Mouse (Mus musculus): ENCODE data around the gene Myl6. TPM values are rescaled to one million over a fixed set of nuclear protein-coding genes. Genes with fewer than 3 reads are reported as not detected.

The Myl6 gene
- polyA plus RNA-seq, 1 experiment from 2014 or later, result 1,413 TPM

- Histone ChIP-seq H3K4me3 (ENCODE audit: low read length) (no peak overlapping the region), H3K4me2 (replicated peaks; ENCODE audit: low read depth, low read length) (no peak overlapping the region), H3K27ac (ENCODE audit: low read length) (no peak overlapping the region), H3K27me3 (ENCODE audit: insufficient read depth, low read length) (no peaks in the 10 kb centered on the region), H3K9ac (replicated peaks; ENCODE audit: low read length) (no peak overlapping the region), H3K36me3 (ENCODE audit: insufficient read depth, low read length) (no peaks in the 10 kb centered on the region), H3K4me1 (ENCODE audit: insufficient read depth, low read length) (peaks cover 5% of the 10 kb centered on the region; the same call in 1 of the 2 replicates), H3K9me3 (ENCODE audit: low read length) (no peaks in the 10 kb centered on the region)
- 86% methylated on average over 6 of the region's 6 CpGs for WGBS
- no peak for ATAC-seq (ENCODE audit: low FRiP score, low TSS enrichment)
Observed at GRCm38 (mm10) chr10:128451014-128451413, 42.9 kb downstream of the Myl6 start.

- Histone ChIP-seq H3K9me3 (ENCODE audit: low read length) (no peaks in the 10 kb centered on the region), H3K36me3 (ENCODE audit: insufficient read depth, low read length) (peaks cover 7% of the 10 kb centered on the region; the same call in 1 of the 2 replicates), H3K4me3 (ENCODE audit: low read length) (no peak overlapping the region), H3K4me1 (ENCODE audit: insufficient read depth, low read length) (peaks cover 7% of the 10 kb centered on the region; the same call in 1 of the 2 replicates), H3K27ac (ENCODE audit: low read length) (no peak overlapping the region), H3K9ac (replicated peaks; ENCODE audit: low read length) (no peak overlapping the region), H3K4me2 (replicated peaks; ENCODE audit: low read depth, low read length) (no peak overlapping the region), H3K27me3 (ENCODE audit: insufficient read depth, low read length) (no peaks in the 10 kb centered on the region)
- 80% methylated on average over 4 of the region's 4 CpGs for WGBS
- no peak for ATAC-seq (ENCODE audit: low FRiP score, low TSS enrichment)
Observed at GRCm38 (mm10) chr10:128445407-128445806, 48.5 kb downstream of the Myl6 start.

- peak; percentile 52 for ATAC-seq (ENCODE audit: low FRiP score, low TSS enrichment)
- WGBS, result 32% methylated on average over 6 of the region's 6 CpGs
Observed at GRCm38 (mm10) chr10:128444354-128444753, 49.6 kb downstream of the Myl6 start.

GRCm38 (mm10) chr10:128442718-128443117, 51.2 kb downstream of the Myl6 start:
- H3K27me3 ChIP-seq (ENCODE audit: insufficient read depth, low read length), result no peaks in the 10 kb centered on the region
- no peaks in the 10 kb centered on the region for H3K9me3 ChIP-seq (ENCODE audit: low read length)
- WGBS, result 97% methylated on average over 1 of the region's 1 CpGs
- H3K4me1 ChIP-seq (ENCODE audit: insufficient read depth, low read length), result peaks cover 34% of the 10 kb centered on the region
- H3K4me2 ChIP-seq (replicated peaks; ENCODE audit: low read depth, low read length), result no peak overlapping the region
- H3K36me3 ChIP-seq (ENCODE audit: insufficient read depth, low read length), result peaks cover 26% of the 10 kb centered on the region
- H3K9ac ChIP-seq (replicated peaks; ENCODE audit: low read length), result no peak overlapping the region
- H3K4me3 ChIP-seq (ENCODE audit: low read length), result no peak overlapping the region
- no peak for ATAC-seq (ENCODE audit: low FRiP score, low TSS enrichment)
- no peak overlapping the region for H3K27ac ChIP-seq (ENCODE audit: low read length)

More at GRCm38 (mm10) chr10:128444354-128444753, 49.6 kb downstream of the Myl6 start:
- H3K4me1 ChIP-seq (ENCODE audit: insufficient read depth, low read length), result peaks cover 17% of the 10 kb centered on the region
- no peak overlapping the region for H3K4me2 ChIP-seq (replicated peaks; ENCODE audit: low read depth, low read length)
- no peaks in the 10 kb centered on the region for H3K27me3 ChIP-seq (ENCODE audit: insufficient read depth, low read length)
- 0 out of 2 replicates have a peak overlapping the region, but pooled peaks have one; percentile 1 for H3K27ac ChIP-seq (ENCODE audit: low read length)
- H3K4me3 ChIP-seq (ENCODE audit: low read length), result no peak overlapping the region
- no peak overlapping the region for H3K9ac ChIP-seq (replicated peaks; ENCODE audit: low read length)
- peaks cover 17% of the 10 kb centered on the region; the same call in 1 of the 2 replicates for H3K36me3 ChIP-seq (ENCODE audit: insufficient read depth, low read length)
- H3K9me3 ChIP-seq (ENCODE audit: low read length), result no peaks in the 10 kb centered on the region

GRCm38 (mm10) chr10:128441324-128442119, 52.4 kb downstream of the Myl6 start:
- Histone ChIP-seq H3K27ac (ENCODE audit: low read length) (no peak overlapping the region), H3K27me3 (ENCODE audit: insufficient read depth, low read length) (no peaks in the 10 kb centered on the region), H3K9ac (replicated peaks; ENCODE audit: low read length) (no peak overlapping the region), H3K4me1 (ENCODE audit: insufficient read depth, low read length) (peaks cover 35% of the 10 kb centered on the region), H3K4me3 (ENCODE audit: low read length) (no peak overlapping the region), H3K36me3 (ENCODE audit: insufficient read depth, low read length) (peaks cover 37% of the 10 kb centered on the region), H3K4me2 (replicated peaks; ENCODE audit: low read depth, low read length) (no peak overlapping the region), H3K9me3 (ENCODE audit: low read length) (no peaks in the 10 kb centered on the region)
- no peak for ATAC-seq (ENCODE audit: low FRiP score, low TSS enrichment)
- WGBS, result 88% methylated on average over 10 of the region's 10 CpGs

Small RNA genes within 50 kb of the gene (microRNA-seq; reads per million reads assigned to microRNA genes)
- not detected for gene Mir6916
- gene Mir8105, result 0.47 reads per million

Other genes starting within 250 kb of the Myl6 start
- gene Apon, start 240.0 kb downstream of the Myl6 start, polyA plus RNA-seq (2015; fragmentation: Nextera tagmentation; extraction: Ambion mirVana), result 0.39 and 0.66 TPM in 2 replicates
- gene Apof, start 225.5 kb downstream of the Myl6 start, polyA plus RNA-seq (2015; fragmentation: Nextera tagmentation; extraction: Ambion mirVana), result 0.62 and 0.69 TPM in 2 replicates
- 12.9 and 14.9 TPM in 2 replicates for gene Stat2, start 223.6 kb downstream of the Myl6 start, polyA plus RNA-seq (2015; fragmentation: Nextera tagmentation; extraction: Ambion mirVana)
- gene Il23a, start 195.4 kb downstream of the Myl6 start, polyA plus RNA-seq (2015; fragmentation: Nextera tagmentation; extraction: Ambion mirVana), result 0.15 and 0.35 TPM in 2 replicates
- gene Pan2, start 190.8 kb downstream of the Myl6 start, polyA plus RNA-seq (2015; fragmentation: Nextera tagmentation; extraction: Ambion mirVana), result 42.0 and 45.0 TPM in 2 replicates
- 343 and 370 TPM in 2 replicates for gene Cnpy2, start 171.7 kb downstream of the Myl6 start, polyA plus RNA-seq (2015; fragmentation: Nextera tagmentation; extraction: Ambion mirVana)
- 238 and 244 TPM in 2 replicates for gene Cs, start 156.4 kb downstream of the Myl6 start, polyA plus RNA-seq (2015; fragmentation: Nextera tagmentation; extraction: Ambion mirVana)
- 4.1 and 10.9 TPM in 2 replicates for gene Coq10a, start 125.1 kb downstream of the Myl6 start, polyA plus RNA-seq (2015; fragmentation: Nextera tagmentation; extraction: Ambion mirVana)
- gene Ankrd52, start 117.0 kb downstream of the Myl6 start, polyA plus RNA-seq (2015; fragmentation: Nextera tagmentation; extraction: Ambion mirVana), result 11.9 and 12.8 TPM in 2 replicates
- gene Slc39a5, start 92.9 kb downstream of the Myl6 start, polyA plus RNA-seq (2015; fragmentation: Nextera tagmentation; extraction: Ambion mirVana), result 69.0 and 75.1 TPM in 2 replicates
- gene Nabp2, start 82.7 kb downstream of the Myl6 start, polyA plus RNA-seq (2015; fragmentation: Nextera tagmentation; extraction: Ambion mirVana), result 81.7 and 94.8 TPM in 2 replicates
- 52.5 and 52.6 TPM in 2 replicates for gene Rnf41, start 82.5 kb downstream of the Myl6 start, polyA plus RNA-seq (2015; fragmentation: Nextera tagmentation; extraction: Ambion mirVana)
- gene Smarcc2, start 34.9 kb downstream of the Myl6 start, polyA plus RNA-seq (2015; fragmentation: Nextera tagmentation; extraction: Ambion mirVana), result 64.5 and 75.9 TPM in 2 replicates
- 4.2 and 5.7 TPM in 2 replicates for gene Myl6b, start 4.5 kb upstream of the Myl6 start, polyA plus RNA-seq (2015; fragmentation: Nextera tagmentation; extraction: Ambion mirVana)
- gene Esyt1, start 31.7 kb upstream of the Myl6 start, polyA plus RNA-seq (2015; fragmentation: Nextera tagmentation; extraction: Ambion mirVana), result 23.2 and 24.2 TPM in 2 replicates
- gene Zc3h10, start 53.6 kb upstream of the Myl6 start, polyA plus RNA-seq (2015; fragmentation: Nextera tagmentation; extraction: Ambion mirVana), result 16.2 and 16.6 TPM in 2 replicates
- gene Rpl41, start 55.2 kb upstream of the Myl6 start, polyA plus RNA-seq (2015; fragmentation: Nextera tagmentation; extraction: Ambion mirVana), result 3,659 and 3,733 TPM in 2 replicates
- gene Pa2g4, start 71.8 kb upstream of the Myl6 start, polyA plus RNA-seq (2015; fragmentation: Nextera tagmentation; extraction: Ambion mirVana), result 200 and 203 TPM in 2 replicates
- 11.5 and 12.8 TPM in 2 replicates for gene Erbb3, start 95.5 kb upstream of the Myl6 start, polyA plus RNA-seq (2015; fragmentation: Nextera tagmentation; extraction: Ambion mirVana)
- gene Rps26, start 132.6 kb upstream of the Myl6 start, polyA plus RNA-seq (2015; fragmentation: Nextera tagmentation; extraction: Ambion mirVana), result 628 and 640 TPM in 2 replicates
- 1.4 and 2.0 TPM in 2 replicates for gene Ikzf4, start 151.8 kb upstream of the Myl6 start, polyA plus RNA-seq (2015; fragmentation: Nextera tagmentation; extraction: Ambion mirVana)
- 15.9 and 16.3 TPM in 2 replicates for gene Suox, start 179.9 kb upstream of the Myl6 start, polyA plus RNA-seq (2015; fragmentation: Nextera tagmentation; extraction: Ambion mirVana)
- gene Rab5b, start 202.1 kb upstream of the Myl6 start, polyA plus RNA-seq (2015; fragmentation: Nextera tagmentation; extraction: Ambion mirVana), result 84.4 and 86.0 TPM in 2 replicates
- gene Pmel, start 210.1 kb upstream of the Myl6 start, polyA plus RNA-seq (2015; fragmentation: Nextera tagmentation; extraction: Ambion mirVana), result 1.5 and 1.7 TPM in 2 replicates
- gene Cdk2, start 210.9 kb upstream of the Myl6 start, polyA plus RNA-seq (2015; fragmentation: Nextera tagmentation; extraction: Ambion mirVana), result 100 and 105 TPM in 2 replicates